Mouse (Mus musculus) heart, embryonic 15.5 days (tissue): ENCODE measurements around the gene Klk1b26. TPM values are rescaled to one million over a fixed set of nuclear protein-coding genes. Genes with fewer than 3 reads are reported as not detected.
"Not testable (repeated sequence)": the region's sequence is repeated elsewhere in the genome, so short reads cannot be mapped to it uniquely, and the experiment has no call there.

Experiments used
- ATAC-seq: fragments of 200-750 bp; cut with Nextera tagmentation; replicated peaks from 2 replicates; pipeline ENCODE4 v1.8.0; 2017; ENCODE audit warnings: low read depth, moderate TSS enrichment; ENCODE audit not compliant: insufficient number of reproducible peaks, insufficient read depth, low FRiP score
- H3K27ac ChIP-seq: fragments of 300-500 bp; sonication (generic); 2 replicates; pipeline ENCODE4 v1.5.1; 2015; ENCODE audit warnings: mild to moderate bottlenecking, inconsistent platforms
- H3K27me3 ChIP-seq: fragments of 300-500 bp; sonication (generic); 2 replicates; pipeline ENCODE4 v1.6.1; 2015; ENCODE audit warnings: inconsistent platforms
- H3K36me3 ChIP-seq: fragments of 300-500 bp; sonication (generic); 2 replicates; pipeline ENCODE4 v1.6.1; 2015; ENCODE audit warnings: mild to moderate bottlenecking, inconsistent platforms
- H3K4me1 ChIP-seq: fragments of 300-500 bp; sonication (generic); replicated peaks from 2 replicates; pipeline ENCODE4 v1.6.1; 2015; ENCODE audit warnings: inconsistent platforms
- H3K4me2 ChIP-seq: fragments of 300-500 bp; sonication (generic); 2 replicates; pipeline ENCODE4 v1.6.1; 2015; ENCODE audit warnings: inconsistent platforms, mild to moderate bottlenecking, moderate library complexity
- H3K4me3 ChIP-seq: fragments of 300-500 bp; sonication (generic); 2 replicates; pipeline ENCODE4 v1.5.1; 2015; ENCODE audit warnings: mild to moderate bottlenecking, inconsistent platforms
- H3K9ac ChIP-seq: fragments of 300-500 bp; sonication (generic); 2 replicates; pipeline ENCODE4 v1.6.1; 2015; ENCODE audit warnings: mild to moderate bottlenecking, inconsistent platforms
- H3K9me3 ChIP-seq: fragments of 300-500 bp; sonication (generic); replicated peaks from 2 replicates; pipeline ENCODE4 v1.6.1; 2016; ENCODE audit warnings: inconsistent platforms
- WGBS: fragments of 180-500 bp; shearing (Covaris S2); methylation state at CpG from one replicate; pipeline ENCODE4 v1.1.7; 2015; ENCODE audit warnings: mixed read lengths; 5-methylcytosine and 5-hydroxymethylcytosine counted together
- polyA plus RNA-seq: library from polyadenylated mRNA; unstranded; fragments of >200 nt; fragmentation: Nextera tagmentation; extraction: Ambion mirVana; gene quantifications from 2 replicates; pipeline ENCODE4 v1.2.1, GENCODE M21; 2015

The Klk1b26 gene
- not detected in 2 replicates for polyA plus RNA-seq

- ATAC-seq: not testable (repeated sequence)
These were observed at the start of gene Klk1b26 for GRCm38 (mm10) chr7:44011868-44012267. Gene Klk1b26 (plus strand): TSS chr7:44012168.

GRCm38 (mm10) chr7:43966451-43966850 lies 45.5 kb upstream of the Klk1b26 start, which contains the start of gene Klk1b1:
Gene Klk1b1 (plus strand): TSS chr7:43966751.
- Histone ChIP-seq H3K36me3 (no peaks in the 10 kb centered on the region), H3K4me2 (no peak within 1 kb of the TSS), H3K27ac (no peak within 1 kb of the TSS), H3K27me3 (no peaks in the 10 kb centered on the region), H3K4me1 (no peaks in the 10 kb centered on the region), H3K9me3 (no peaks in the 10 kb centered on the region), H3K4me3 (no peak within 1 kb of the TSS), H3K9ac (no peak within 1 kb of the TSS)
- 58% methylated on average over 3 of the region's 3 CpGs for WGBS
- ATAC-seq: no peak

More at GRCm38 (mm10) chr7:44011868-44012267, at the start of gene Klk1b26:
- H3K27me3 ChIP-seq, H3K4me1 ChIP-seq, H3K4me3 ChIP-seq, H3K9ac ChIP-seq, H3K9me3 ChIP-seq, H3K36me3 ChIP-seq, H3K4me2 ChIP-seq, H3K27ac ChIP-seq: not testable (repeated sequence)

DNA sequence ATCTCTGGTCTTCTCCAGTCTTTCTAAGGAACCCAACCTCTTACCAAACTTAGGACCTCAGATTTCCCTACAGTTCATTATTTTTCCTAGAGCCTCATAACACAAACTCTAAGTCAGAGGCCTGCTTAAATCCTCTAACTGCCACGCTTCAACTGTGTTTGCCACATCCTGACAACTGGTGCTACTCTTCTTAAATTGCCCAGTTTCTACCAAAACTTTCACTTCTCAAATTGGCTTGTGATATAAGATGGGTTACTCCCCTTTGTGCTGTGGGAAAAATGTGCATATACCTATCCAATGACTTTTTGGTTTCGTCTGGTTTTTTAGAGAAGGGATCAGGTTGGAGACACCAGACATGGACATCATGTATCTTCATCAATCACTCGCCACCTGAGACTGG lies 44.9 kb upstream of the Klk1b26 start:
- H3K27me3 ChIP-seq: no peaks in the 10 kb centered on the region
- H3K27ac ChIP-seq: no peak overlapping the region
- H3K4me3 ChIP-seq: no peak overlapping the region
- no peak overlapping the region for H3K9ac ChIP-seq
- H3K4me1 ChIP-seq: no peaks in the 10 kb centered on the region
- ATAC-seq: no peak
- no peak overlapping the region for H3K4me2 ChIP-seq
- no peaks in the 10 kb centered on the region for H3K9me3 ChIP-seq
- WGBS: 71% methylated on average over 3 of the region's 3 CpGs
- no peaks in the 10 kb centered on the region for H3K36me3 ChIP-seq

- WGBS: 73% methylated on average over 2 of the region's 2 CpGs
- ATAC-seq: no peak
These were observed 44.4 kb upstream of the Klk1b26 start for GRCm38 (mm10) chr7:43967612-43968011.

DNA sequence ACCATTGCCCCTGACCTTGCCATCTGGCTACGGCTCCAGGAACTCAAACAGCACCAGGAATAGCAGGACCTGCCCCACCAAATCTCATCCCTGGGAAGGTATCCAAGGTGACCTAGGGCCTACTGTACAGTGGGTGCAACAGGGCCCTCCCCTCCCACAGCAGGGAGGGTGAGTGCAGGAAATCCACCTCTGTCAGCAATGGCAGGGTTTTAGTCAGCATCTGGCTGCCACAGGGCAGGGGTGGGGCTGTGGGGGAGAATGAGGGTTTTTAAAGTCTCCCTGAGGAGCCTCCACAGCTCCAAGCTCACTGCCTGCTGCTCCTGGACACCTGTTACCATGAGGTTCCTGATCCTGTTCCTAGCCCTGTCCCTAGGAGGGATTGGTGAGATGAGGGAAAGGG lies 36.2 kb upstream of the Klk1b26 start, which contains the start of gene Klk1b9:
Klk1b9 (plus strand) TSS at position 301 of the 400 bp plus-strand sequence.
- ATAC-seq, H3K4me2 ChIP-seq, H3K9me3 ChIP-seq, H3K27ac ChIP-seq, H3K9ac ChIP-seq, H3K36me3 ChIP-seq, H3K4me1 ChIP-seq, H3K27me3 ChIP-seq, H3K4me3 ChIP-seq: not testable (repeated sequence)
- WGBS: 56% methylated on average over 1 of the region's 1 CpGs

More at GRCm38 (mm10) chr7:43967612-43968011, 44.4 kb upstream of the Klk1b26 start:
- Histone ChIP-seq H3K27ac (no peak overlapping the region), H3K4me1 (no peaks in the 10 kb centered on the region), H3K9me3 (no peaks in the 10 kb centered on the region), H3K4me3 (no peak overlapping the region), H3K27me3 (no peaks in the 10 kb centered on the region), H3K36me3 (no peaks in the 10 kb centered on the region), H3K9ac (no peak overlapping the region), H3K4me2 (no peak overlapping the region)

DNA sequence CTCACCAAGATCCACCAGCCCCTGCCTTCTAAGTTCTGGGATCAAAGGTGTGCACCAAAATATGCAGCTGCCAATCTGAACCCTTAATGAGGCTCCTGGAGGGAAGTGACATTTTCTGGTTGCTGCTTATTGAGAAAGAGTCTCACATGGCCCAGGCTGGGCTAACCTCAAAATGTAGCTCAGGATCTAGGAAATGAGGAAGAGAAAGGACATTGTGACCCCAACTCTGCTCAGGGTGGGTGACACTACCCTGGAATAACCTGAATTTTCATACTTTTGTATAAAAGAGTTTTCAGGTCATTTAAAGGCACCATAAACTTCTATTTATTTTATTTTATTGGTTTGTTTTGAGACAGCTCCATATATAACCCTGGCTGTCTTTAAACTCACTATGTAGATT lies 26.3 kb upstream of the Klk1b26 start:
- Histone ChIP-seq H3K9me3 (no peaks in the 10 kb centered on the region), H3K4me1 (no peaks in the 10 kb centered on the region), H3K9ac (no peak overlapping the region), H3K36me3 (no peaks in the 10 kb centered on the region), H3K4me2 (no peak overlapping the region), H3K4me3 (no peak overlapping the region), H3K27ac (no peak overlapping the region), H3K27me3 (no peaks in the 10 kb centered on the region)
- ATAC-seq: no peak

DNA sequence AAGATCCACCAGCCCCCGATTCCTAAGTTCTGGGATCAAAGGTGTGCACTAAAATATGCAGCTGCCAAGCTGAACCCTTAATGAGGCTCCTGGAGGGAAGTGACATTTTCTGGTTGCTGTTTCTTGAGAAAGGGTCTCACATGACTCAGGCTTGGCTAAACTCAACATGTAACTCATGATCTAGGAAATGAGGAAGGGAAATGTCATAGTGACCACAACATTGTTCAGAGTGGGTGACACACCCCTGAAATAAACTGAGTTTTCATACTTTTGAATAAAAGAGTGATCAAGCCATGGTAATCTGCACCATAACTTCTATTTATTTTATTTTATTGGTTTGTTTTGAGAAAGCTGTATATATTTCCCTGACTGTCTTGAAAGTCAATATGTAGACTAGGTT lies 17.1 kb upstream of the Klk1b26 start:
- H3K4me1 ChIP-seq, H3K9me3 ChIP-seq, ATAC-seq, H3K27ac ChIP-seq, H3K36me3 ChIP-seq, H3K4me2 ChIP-seq, H3K4me3 ChIP-seq, H3K9ac ChIP-seq, H3K27me3 ChIP-seq: not testable (repeated sequence)
- WGBS: 74% methylated on average over 1 of the region's 1 CpGs

- H3K27ac ChIP-seq, H3K36me3 ChIP-seq, H3K9ac ChIP-seq, H3K9me3 ChIP-seq, H3K27me3 ChIP-seq, ATAC-seq, H3K4me1 ChIP-seq, H3K4me3 ChIP-seq, H3K4me2 ChIP-seq: not testable (repeated sequence)
- WGBS: 77% methylated on average over 4 of the region's 4 CpGs
These were observed 16.4 kb upstream of the Klk1b26 start, which contains the start of gene Klk1b11 for GRCm38 (mm10) chr7:43995577-43995976. Gene Klk1b11 (plus strand): TSS chr7:43995877.

DNA sequence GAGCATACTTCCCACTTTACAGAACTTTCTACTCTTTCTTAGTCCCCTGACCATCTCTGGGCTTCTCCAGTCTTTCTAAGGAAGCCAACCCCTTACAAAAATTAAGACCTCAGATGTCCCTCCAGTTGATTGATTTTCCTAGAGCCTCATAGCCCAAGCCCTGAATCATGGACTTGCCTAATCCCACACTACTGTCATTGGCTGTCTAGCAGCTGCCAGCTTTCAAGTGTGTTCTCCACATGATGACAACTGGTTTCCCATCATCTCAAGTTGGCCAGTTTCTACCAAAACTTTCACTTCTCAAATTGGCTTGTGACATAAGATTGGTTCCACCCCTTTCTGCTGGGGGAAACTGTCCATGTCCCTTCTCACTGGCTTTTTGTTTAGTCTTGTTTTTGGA lies 7.1 kb upstream of the Klk1b26 start:
- no peak overlapping the region for H3K27ac ChIP-seq

GRCm38 (mm10) chr7:44014666-44015065 lies 2.7 kb downstream of the Klk1b26 start:
- H3K4me2 ChIP-seq, H3K9ac ChIP-seq, ATAC-seq, H3K4me1 ChIP-seq, H3K27me3 ChIP-seq, H3K36me3 ChIP-seq, H3K9me3 ChIP-seq, H3K4me3 ChIP-seq, H3K27ac ChIP-seq: not testable (repeated sequence)
- 74% methylated on average over 6 of the region's 6 CpGs for whole genome bisulfite sequencing

More for the DNA sequence above, 7.1 kb upstream of the Klk1b26 start:
- Histone ChIP-seq H3K4me1 (no peaks in the 10 kb centered on the region), H3K4me2 (no peak overlapping the region), H3K9ac (no peak overlapping the region), H3K36me3 (no peaks in the 10 kb centered on the region), H3K4me3 (no peak overlapping the region), H3K9me3 (no peaks in the 10 kb centered on the region), H3K27me3 (no peaks in the 10 kb centered on the region)
- no peak for ATAC-seq

- no peak overlapping the region for H3K9ac ChIP-seq
- no peaks in the 10 kb centered on the region for H3K9me3 ChIP-seq
- 71% methylated on average over 5 of the region's 5 CpGs for WGBS
These were observed 3.1 kb downstream of the Klk1b26 start for GRCm38 (mm10) chr7:44015071-44015470.

GRCm38 (mm10) chr7:44051990-44052389 lies 40.0 kb downstream of the Klk1b26 start, which contains the start of gene Klk1b27:
Gene Klk1b27 (plus strand): TSS chr7:44052290.
- H3K27ac ChIP-seq, H3K4me1 ChIP-seq, H3K9ac ChIP-seq, H3K9me3 ChIP-seq, H3K27me3 ChIP-seq, H3K36me3 ChIP-seq, H3K4me3 ChIP-seq, H3K4me2 ChIP-seq, ATAC-seq: not testable (repeated sequence)
- 68% methylated on average over 3 of the region's 3 CpGs for WGBS

More at GRCm38 (mm10) chr7:44015071-44015470, 3.1 kb downstream of the Klk1b26 start:
- no peaks in the 10 kb centered on the region for H3K36me3 ChIP-seq
- no peak overlapping the region for H3K27ac ChIP-seq
- H3K27me3 ChIP-seq: no peaks in the 10 kb centered on the region
- H3K4me3 ChIP-seq: no peak overlapping the region
- no peak for ATAC-seq
- H3K4me1 ChIP-seq: no peaks in the 10 kb centered on the region
- no peak overlapping the region for H3K4me2 ChIP-seq
